Mouse (Mus musculus) forebrain, embryonic 15.5 days (tissue): ENCODE results near the gene Evi2b. TPM values are rescaled to one million over a fixed set of nuclear protein-coding genes. Genes with fewer than 3 reads are reported as not detected.

ENCODE experiments used
- ATAC-seq: fragments of 200-750 bp; cut with Nextera tagmentation; replicated peaks from 2 replicates; pipeline ENCODE4 v1.8.0; 2017; ENCODE audit warnings: mild to moderate bottlenecking, moderate TSS enrichment, moderate library complexity
- H3K27ac ChIP-seq: fragments of 300-500 bp; sonication (generic); replicated peaks from 2 replicates; pipeline ENCODE4 v1.5.1; 2015; ENCODE audit warnings: mild to moderate bottlenecking, inconsistent platforms
- H3K27me3 ChIP-seq: fragments of 300-500 bp; sonication (generic); 2 replicates; pipeline ENCODE4 v1.6.1; 2015; ENCODE audit warnings: inconsistent platforms
- H3K36me3 ChIP-seq: fragments of 300-500 bp; sonication (generic); 2 replicates; pipeline ENCODE4 v1.6.1; 2015; ENCODE audit warnings: mild to moderate bottlenecking, inconsistent platforms
- H3K4me1 ChIP-seq: fragments of 300-500 bp; sonication (generic); 2 replicates; pipeline ENCODE4 v1.6.1; 2015; ENCODE audit warnings: inconsistent platforms
- H3K4me2 ChIP-seq: fragments of 300-500 bp; sonication (generic); replicated peaks from 2 replicates; pipeline ENCODE4 v1.6.1; 2015; ENCODE audit warnings: mild to moderate bottlenecking, inconsistent platforms
- H3K4me3 ChIP-seq: fragments of 300-500 bp; sonication (generic); 2 replicates; pipeline ENCODE4 v1.5.1; 2015; ENCODE audit warnings: mild to moderate bottlenecking, inconsistent platforms
- H3K9ac ChIP-seq: fragments of 300-500 bp; sonication (generic); replicated peaks from 2 replicates; pipeline ENCODE4 v1.6.1; 2015; ENCODE audit warnings: mild to moderate bottlenecking, inconsistent platforms
- H3K9me3 ChIP-seq: fragments of 300-500 bp; sonication (generic); 2 replicates; pipeline ENCODE4 v1.6.1; 2016; ENCODE audit warnings: inconsistent platforms
- WGBS: fragments of 180-500 bp; shearing (Covaris S2); methylation state at CpG from one replicate; pipeline ENCODE4 v1.1.7; 2015; ENCODE audit warnings: mixed read lengths; 5-methylcytosine and 5-hydroxymethylcytosine counted together
- polyA plus RNA-seq: library from polyadenylated mRNA; unstranded; fragments of >200 nt; fragmentation: Nextera tagmentation; extraction: Ambion mirVana; gene quantifications from 2 replicates; pipeline ENCODE4 v1.2.1, GENCODE M21; 2015

Gene Evi2b
- polyA plus RNA-seq, result not detected in 2 replicates

DNA sequence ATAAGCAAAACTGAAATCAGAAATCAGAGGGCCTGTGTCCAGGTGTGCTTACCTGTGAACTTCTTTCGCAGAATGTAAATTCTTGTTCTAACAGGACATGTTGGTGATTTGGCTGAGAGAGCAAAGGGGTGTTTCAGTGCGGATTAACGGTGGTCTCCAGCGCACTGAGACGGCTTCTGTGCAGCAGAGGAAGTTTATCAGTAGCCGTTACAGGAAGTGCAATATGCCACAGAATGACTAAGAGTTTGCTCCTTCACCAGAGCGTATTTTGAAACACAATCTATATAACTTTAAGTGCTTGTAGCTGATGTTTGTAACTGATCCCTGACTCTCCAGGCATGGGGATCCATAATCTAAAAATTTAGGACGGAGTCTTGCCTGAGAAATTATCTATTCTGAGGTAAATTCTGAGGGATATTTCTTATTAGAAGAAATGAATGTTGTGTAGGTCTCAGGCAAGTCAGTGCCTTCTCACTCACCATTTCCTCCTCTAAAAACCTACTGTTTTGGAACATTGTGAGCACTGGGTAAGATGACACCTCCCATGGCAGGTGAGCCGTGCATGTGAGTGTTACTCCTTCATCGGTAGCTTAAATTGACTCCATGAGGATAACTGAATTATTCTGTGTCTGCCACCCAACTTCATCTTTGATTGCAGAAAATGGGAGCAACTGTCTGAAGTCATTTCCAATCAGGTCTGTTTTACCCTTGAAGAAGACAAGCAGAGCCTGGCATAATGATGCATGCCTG lies at the start of gene Evi2b:
Gene Evi2b (minus strand): TSS at position 203 of the 750 bp plus-strand sequence.
- Histone ChIP-seq H3K4me1 (no peaks in the 10 kb centered on the region), H3K9ac (no peak within 1 kb of the TSS), H3K36me3 (peaks cover 4% of the 10 kb centered on the region; the same call in 1 of the 2 replicates), H3K27ac (no peak within 1 kb of the TSS), H3K4me2 (no peak within 1 kb of the TSS), H3K9me3 (no peaks in the 10 kb centered on the region), H3K27me3 (no peaks in the 10 kb centered on the region), H3K4me3 (no peak within 1 kb of the TSS)
- ATAC-seq, result no peak
- WGBS, result 90% methylated on average over 10 of the region's 10 CpGs

DNA sequence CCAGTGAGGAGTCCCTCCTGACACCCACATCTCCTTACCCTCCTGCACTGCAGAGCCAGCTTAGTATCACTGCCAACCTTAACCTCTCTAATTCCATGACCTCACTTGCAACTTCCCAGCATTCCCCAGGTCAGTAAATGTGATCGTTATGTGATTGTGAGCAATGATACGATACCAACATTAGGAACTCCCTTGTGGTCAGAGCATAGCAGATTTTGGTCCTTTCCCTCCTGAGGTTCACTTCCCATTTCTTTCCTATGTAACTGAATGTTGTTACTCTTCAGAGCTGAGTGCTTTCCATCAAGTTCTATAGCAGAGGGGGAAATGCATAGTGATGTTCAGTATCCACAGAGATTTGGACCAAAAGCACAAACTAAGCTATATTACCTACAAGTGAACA lies 46.8 kb upstream of the Evi2b start:
- Histone ChIP-seq H3K27me3 (no peaks in the 10 kb centered on the region), H3K9ac (no peak overlapping the region), H3K4me1 (no peaks in the 10 kb centered on the region), H3K36me3 (peaks cover 60% of the 10 kb centered on the region), H3K9me3 (no peaks in the 10 kb centered on the region), H3K27ac (no peak overlapping the region), H3K4me2 (no peak overlapping the region), H3K4me3 (no peak overlapping the region)
- 91% methylated on average over 2 of the region's 2 CpGs for WGBS
- ATAC-seq, result no peak

DNA sequence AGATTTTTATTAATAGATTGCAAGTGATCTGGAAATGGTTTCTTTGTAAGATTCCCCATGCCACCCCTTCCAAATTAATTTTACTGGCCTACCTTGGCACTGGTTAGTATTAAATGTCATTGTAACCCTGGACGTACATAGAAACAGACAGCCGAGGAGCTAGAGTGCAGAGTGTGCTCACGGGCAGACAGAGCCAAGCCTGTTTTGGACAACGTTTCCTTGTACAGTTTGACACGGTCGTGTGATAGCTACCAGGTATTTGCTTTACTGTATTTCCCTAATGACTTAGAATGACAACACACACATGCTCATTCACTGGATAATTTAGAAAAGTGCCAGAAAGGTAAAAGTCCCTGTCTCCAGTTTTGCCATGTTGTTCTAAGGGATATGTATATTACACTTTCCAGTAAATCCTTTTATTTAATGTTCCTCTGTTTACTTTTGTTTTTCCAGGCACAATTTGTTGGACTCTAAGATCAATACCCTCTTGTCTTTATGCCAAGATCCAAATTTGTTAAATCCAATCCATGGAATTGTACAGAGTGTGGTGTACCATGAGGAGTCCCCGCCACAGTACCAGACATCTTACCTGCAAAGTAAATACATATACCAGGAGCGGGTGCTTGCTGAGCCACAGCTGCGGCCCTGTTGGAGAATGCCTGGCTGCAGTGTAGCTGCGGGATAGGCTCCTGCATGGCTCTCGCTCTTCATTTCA lies 44.8 kb upstream of the Evi2b start:
- H3K36me3 ChIP-seq, result peaks cover 67% of the 10 kb centered on the region
- H3K4me2 ChIP-seq, result no peak overlapping the region
- no peaks in the 10 kb centered on the region for H3K4me1 ChIP-seq
- 93% methylated on average over 11 of the region's 11 CpGs for WGBS
- H3K4me3 ChIP-seq, result no peak overlapping the region
- H3K27me3 ChIP-seq, result no peaks in the 10 kb centered on the region
- H3K9ac ChIP-seq, result no peak overlapping the region
- H3K27ac ChIP-seq, result no peak overlapping the region
- ATAC-seq, result no peak
- no peaks in the 10 kb centered on the region for H3K9me3 ChIP-seq

DNA sequence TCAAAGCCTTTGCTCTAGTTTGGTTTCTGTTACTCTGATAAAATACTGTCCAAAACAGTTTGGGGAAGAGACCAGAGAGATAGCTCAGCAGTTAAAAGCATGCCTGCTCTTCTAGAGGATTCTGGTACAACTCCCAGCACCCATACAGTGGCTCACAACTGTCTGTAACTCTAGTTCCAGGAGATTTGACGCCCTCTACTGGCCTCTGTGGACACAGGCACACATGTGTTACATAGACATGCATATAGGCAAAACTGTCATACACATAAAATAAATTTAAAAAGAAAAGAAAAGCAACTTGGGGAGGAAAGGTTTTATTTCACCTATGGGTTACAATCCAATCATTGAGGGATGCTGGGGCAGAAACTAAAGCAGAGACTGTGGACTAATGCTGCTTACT lies 43.4 kb upstream of the Evi2b start:
- WGBS, result 57% methylated on average over 1 of the region's 1 CpGs
- H3K9ac ChIP-seq, result no peak overlapping the region

DNA sequence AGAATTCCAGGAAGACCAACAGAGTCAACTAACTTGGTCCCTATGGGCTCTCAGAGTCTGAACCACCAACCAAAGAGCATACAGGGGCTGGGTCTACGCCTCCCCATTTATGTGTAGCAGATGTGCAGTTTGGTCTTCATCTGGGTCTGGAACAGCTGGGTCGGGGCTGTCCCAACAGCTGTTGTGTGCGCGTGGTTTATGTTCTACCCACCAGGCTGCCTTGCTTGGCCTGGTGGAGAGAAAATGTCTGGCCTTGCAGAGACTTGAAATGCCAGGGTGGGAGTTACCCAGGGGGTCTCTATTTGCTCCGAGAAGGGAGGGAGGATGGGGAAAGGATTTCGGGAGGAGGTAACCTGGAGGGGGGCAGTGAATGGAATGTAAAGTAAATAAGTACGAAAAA lies 39.9 kb upstream of the Evi2b start:
- Histone ChIP-seq H3K4me3 (no peak overlapping the region), H3K27me3 (no peaks in the 10 kb centered on the region), H3K4me2 (no peak overlapping the region), H3K27ac (no peak overlapping the region), H3K9ac (no peak overlapping the region), H3K9me3 (no peaks in the 10 kb centered on the region), H3K36me3 (peaks cover 64% of the 10 kb centered on the region), H3K4me1 (no peaks in the 10 kb centered on the region)
- 96% methylated on average over 7 of the region's 7 CpGs for WGBS
- no peak for ATAC-seq

More for the DNA sequence above, 43.4 kb upstream of the Evi2b start:
- H3K27me3 ChIP-seq, result no peaks in the 10 kb centered on the region
- H3K4me3 ChIP-seq, result no peak overlapping the region
- H3K9me3 ChIP-seq, result no peaks in the 10 kb centered on the region
- no peaks in the 10 kb centered on the region for H3K4me1 ChIP-seq
- ATAC-seq, result no peak
- H3K27ac ChIP-seq, result no peak overlapping the region
- peaks cover 70% of the 10 kb centered on the region for H3K36me3 ChIP-seq
- H3K4me2 ChIP-seq, result no peak overlapping the region

DNA sequence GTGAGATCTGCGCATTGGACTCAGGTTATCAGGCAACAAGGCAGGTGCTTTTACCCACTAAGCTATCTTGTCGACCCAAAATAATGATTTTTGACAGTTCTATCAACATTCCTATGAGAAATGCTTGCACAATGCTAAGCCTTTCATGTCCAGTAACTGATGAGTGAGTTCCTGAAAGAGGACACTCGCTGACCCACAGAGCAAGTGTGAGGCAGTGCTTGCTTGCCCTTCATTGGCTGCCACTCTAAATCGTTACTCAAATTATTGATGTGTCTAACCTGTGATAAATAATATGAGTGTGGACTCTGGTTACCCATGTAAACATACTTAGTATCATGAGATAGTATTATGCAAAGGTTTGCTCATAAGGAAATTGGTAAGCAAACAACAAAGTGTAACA lies 37.0 kb upstream of the Evi2b start:
- H3K4me2 ChIP-seq, result no peak overlapping the region
- no peaks in the 10 kb centered on the region for H3K4me1 ChIP-seq
- H3K9ac ChIP-seq, result no peak overlapping the region
- no peak overlapping the region for H3K4me3 ChIP-seq
- WGBS, result 94% methylated on average over 4 of the region's 4 CpGs
- no peak overlapping the region for H3K27ac ChIP-seq
- ATAC-seq, result no peak
- no peaks in the 10 kb centered on the region for H3K9me3 ChIP-seq
- peaks cover 62% of the 10 kb centered on the region for H3K36me3 ChIP-seq
- no peaks in the 10 kb centered on the region for H3K27me3 ChIP-seq

DNA sequence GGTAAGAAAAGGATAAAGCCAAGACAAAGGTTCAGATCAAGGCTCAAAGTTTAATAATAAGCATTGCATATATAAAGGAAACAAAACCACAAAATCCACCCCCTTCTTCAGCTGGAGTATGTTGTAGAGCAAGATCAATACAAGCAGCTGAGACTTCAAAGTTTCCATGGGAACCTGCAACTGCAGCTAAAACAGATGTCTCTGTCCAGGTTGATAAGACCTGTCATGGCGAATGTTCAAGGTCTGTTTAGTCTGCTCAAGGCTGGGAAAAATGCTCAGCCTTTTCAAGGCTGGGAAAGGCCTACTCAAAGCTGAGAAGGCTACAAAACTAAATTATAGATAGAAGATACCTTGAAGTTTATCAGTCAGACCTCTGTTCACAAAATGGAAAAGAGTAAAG lies 29.1 kb upstream of the Evi2b start:
- no peak overlapping the region for H3K4me2 ChIP-seq
- ATAC-seq, result no peak
- H3K4me3 ChIP-seq, result no peak overlapping the region
- H3K36me3 ChIP-seq, result peaks cover 73% of the 10 kb centered on the region
- WGBS, result 90% methylated on average over 1 of the region's 1 CpGs
- no peaks in the 10 kb centered on the region for H3K4me1 ChIP-seq
- no peaks in the 10 kb centered on the region for H3K27me3 ChIP-seq
- no peak overlapping the region for H3K27ac ChIP-seq
- no peaks in the 10 kb centered on the region for H3K9me3 ChIP-seq
- H3K9ac ChIP-seq, result no peak overlapping the region

DNA sequence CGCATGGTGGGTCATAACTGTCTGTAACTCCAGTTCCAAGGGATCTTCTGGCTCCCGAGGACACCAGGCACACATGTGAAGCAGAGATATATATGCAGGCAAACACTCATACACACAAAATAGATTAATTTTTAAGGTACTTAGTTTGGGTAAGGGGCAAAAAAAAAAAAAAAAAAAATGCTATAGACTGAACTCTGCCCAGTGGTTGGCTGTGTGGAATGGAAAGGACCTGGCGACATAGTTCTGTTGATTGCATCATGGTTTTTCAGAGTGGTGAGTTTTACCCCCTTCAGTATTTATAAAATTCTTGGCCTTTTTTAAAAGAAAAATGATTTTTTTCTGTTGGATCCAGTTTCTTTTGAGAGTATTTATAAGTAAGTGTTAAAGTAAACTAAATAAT lies 12.7 kb upstream of the Evi2b start:
- 0 out of 2 replicates have a peak, but pooled peaks cover 2% of the 10 kb centered on the region for H3K4me1 ChIP-seq
- ATAC-seq, result no peak
- no peak overlapping the region for H3K4me2 ChIP-seq
- H3K9ac ChIP-seq, result no peak overlapping the region
- H3K4me3 ChIP-seq, result no peak overlapping the region
- peaks cover 17% of the 10 kb centered on the region; the same call in 1 of the 2 replicates for H3K36me3 ChIP-seq
- H3K27ac ChIP-seq, result no peak overlapping the region
- H3K9me3 ChIP-seq, result no peaks in the 10 kb centered on the region
- WGBS, result 97% methylated on average over 3 of the region's 3 CpGs
- H3K27me3 ChIP-seq, result no peaks in the 10 kb centered on the region

DNA sequence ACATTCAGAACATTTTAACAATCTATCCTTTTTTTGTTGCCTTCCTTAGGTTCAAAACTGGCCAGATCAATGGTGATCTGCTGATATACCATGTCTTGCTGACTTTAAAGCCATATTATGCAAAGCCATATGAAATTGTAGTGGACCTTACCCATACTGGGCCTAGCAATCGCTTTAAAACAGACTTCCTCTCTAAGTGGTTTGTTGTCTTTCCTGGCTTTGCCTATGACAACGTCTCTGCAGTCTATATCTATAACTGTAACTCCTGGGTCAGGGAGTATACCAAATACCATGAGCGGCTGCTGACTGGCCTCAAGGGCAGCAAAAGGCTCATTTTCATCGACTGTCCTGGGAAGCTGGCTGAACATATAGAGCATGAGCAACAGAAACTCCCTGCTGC lies 12.0 kb upstream of the Evi2b start:
- no peak overlapping the region for H3K9ac ChIP-seq
- no peaks in the 10 kb centered on the region for H3K27me3 ChIP-seq
- ATAC-seq, result no peak
- no peak overlapping the region for H3K4me2 ChIP-seq
- H3K27ac ChIP-seq, result no peak overlapping the region
- peaks cover 13% of the 10 kb centered on the region; the same call in 1 of the 2 replicates for H3K36me3 ChIP-seq
- no peaks in the 10 kb centered on the region for H3K9me3 ChIP-seq
- H3K4me1 ChIP-seq, result 0 out of 2 replicates have a peak, but pooled peaks cover 2% of the 10 kb centered on the region
- H3K4me3 ChIP-seq, result no peak overlapping the region
- 94% methylated on average over 4 of the region's 4 CpGs for WGBS

DNA sequence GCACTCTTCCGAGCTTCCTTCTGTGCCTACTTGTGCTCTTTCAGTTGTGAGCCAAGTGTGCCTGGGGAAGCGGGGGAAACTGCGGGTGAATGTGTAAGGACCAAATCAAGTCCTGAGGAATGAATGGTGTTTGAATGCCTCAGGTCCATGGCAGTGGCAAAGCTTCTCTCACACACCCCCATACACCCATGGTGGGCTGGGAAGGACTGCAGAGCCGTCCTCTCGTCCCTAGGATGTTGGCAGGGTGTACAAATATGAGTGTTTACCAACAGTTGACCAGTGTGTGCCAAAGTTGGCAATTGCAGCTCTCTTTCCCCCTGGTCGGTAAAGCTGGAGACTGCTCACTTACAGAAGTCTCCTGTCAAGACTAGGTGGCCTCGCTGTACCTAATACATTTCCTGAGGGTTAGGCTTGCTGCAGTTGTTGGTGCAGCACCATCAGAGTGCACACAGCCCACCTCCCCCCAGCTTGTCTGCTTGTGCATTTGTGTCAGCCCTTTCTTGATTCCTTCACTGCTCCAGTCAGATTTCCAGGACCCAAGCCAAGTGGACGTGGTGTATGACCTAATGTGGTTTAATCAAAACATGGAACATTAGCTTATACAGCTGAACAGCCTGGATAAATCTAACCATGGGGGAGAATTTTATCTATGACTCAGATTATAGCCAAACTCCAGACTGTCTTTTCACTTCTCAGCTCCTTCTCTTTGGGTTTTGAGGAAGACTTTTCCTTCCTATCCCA lies 10.6 kb upstream of the Evi2b start:
- no peak overlapping the region for H3K4me3 ChIP-seq
- WGBS, result 67% methylated on average over 8 of the region's 8 CpGs

DNA sequence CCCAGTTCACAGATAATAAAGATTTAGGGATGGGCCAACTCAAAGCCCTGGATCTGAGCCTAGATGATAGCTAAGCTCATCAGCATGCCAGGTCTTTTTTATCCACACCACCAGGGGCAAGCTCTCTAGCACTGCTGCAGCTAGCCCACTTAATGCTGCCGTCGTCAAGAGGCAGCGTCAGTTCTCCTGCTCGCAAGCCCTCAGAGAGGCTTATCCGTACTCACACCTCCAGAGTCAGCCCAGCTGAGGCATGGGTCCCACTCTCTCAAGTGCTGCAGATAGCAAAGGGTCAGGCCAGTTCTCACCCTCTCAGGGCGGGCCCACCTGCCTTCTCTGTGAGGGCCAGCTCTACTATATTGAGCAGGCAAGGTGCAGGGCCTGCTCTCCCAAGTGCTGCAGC lies 9.7 kb upstream of the Evi2b start:
- Histone ChIP-seq H3K9ac (no peak overlapping the region), H3K27me3 (no peaks in the 10 kb centered on the region), H3K27ac (no peak overlapping the region), H3K36me3 (peaks cover 7% of the 10 kb centered on the region; the same call in 1 of the 2 replicates), H3K4me3 (no peak overlapping the region), H3K4me2 (no peak overlapping the region), H3K4me1 (0 out of 2 replicates have a peak, but pooled peaks cover 2% of the 10 kb centered on the region), H3K9me3 (no peaks in the 10 kb centered on the region)
- ATAC-seq, result no peak
- 83% methylated on average over 6 of the region's 6 CpGs for WGBS

More for the DNA sequence above, 10.6 kb upstream of the Evi2b start:
- ATAC-seq, result no peak
- peaks cover 8% of the 10 kb centered on the region; the same call in 1 of the 2 replicates for H3K36me3 ChIP-seq
- H3K4me1 ChIP-seq, result 0 out of 2 replicates have a peak, but pooled peaks cover 2% of the 10 kb centered on the region
- no peak overlapping the region for H3K9ac ChIP-seq
- no peak overlapping the region for H3K4me2 ChIP-seq
- no peaks in the 10 kb centered on the region for H3K27me3 ChIP-seq
- no peaks in the 10 kb centered on the region for H3K9me3 ChIP-seq
- H3K27ac ChIP-seq, result no peak overlapping the region

DNA sequence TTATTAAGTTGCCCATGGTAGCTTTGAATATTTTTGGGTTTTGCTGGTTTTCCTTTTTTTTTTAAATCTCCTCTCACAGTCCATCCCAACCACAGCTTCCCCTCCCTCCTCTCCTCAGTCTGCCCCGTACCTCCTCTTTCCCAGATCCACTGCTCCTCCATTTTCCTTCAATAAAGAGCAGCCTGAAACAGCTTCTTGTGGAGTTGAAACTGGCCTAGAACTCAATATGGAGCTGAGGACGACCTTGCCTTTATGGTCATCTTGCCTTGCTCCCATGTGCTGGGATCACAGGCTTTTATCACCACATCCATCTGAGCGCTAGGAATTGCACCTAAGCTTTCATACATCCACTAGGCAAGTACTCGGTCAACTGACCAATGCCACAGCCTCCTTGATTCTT lies 7.9 kb upstream of the Evi2b start:
- no peaks in the 10 kb centered on the region for H3K9me3 ChIP-seq
- WGBS, result 94% methylated on average over 4 of the region's 4 CpGs

More for the DNA sequence above, 7.9 kb upstream of the Evi2b start:
- no peak overlapping the region for H3K4me2 ChIP-seq
- H3K4me3 ChIP-seq, result no peak overlapping the region
- peaks cover 4% of the 10 kb centered on the region; the same call in 1 of the 2 replicates for H3K36me3 ChIP-seq
- no peaks in the 10 kb centered on the region for H3K27me3 ChIP-seq
- no peak overlapping the region for H3K27ac ChIP-seq
- no peak overlapping the region for H3K9ac ChIP-seq
- no peak for ATAC-seq
- H3K4me1 ChIP-seq, result 0 out of 2 replicates have a peak, but pooled peaks cover 2% of the 10 kb centered on the region
